Mouse (Mus musculus): ENCODE data around the gene Arsb. TPM values are rescaled to one million over a fixed set of nuclear protein-coding genes. Genes with fewer than 3 reads are reported as not detected.

Arsb gene
- polyA plus RNA-seq, 1 experiment from 2014 or later = 7.0 TPM

- DNase-seq (ENCODE audit: low spot score) (no peak), ATAC-seq (ENCODE audit: low FRiP score) (no peak)
- Histone ChIP-seq H3K4me3 (ENCODE audit: low read depth, low read length) (no peak overlapping the region), H3K36me3 (ENCODE audit: control insufficient read depth, insufficient read depth, low read length) (no peaks in the 10 kb centered on the region), H3K27ac (ENCODE audit: low read depth, low read length) (no peak overlapping the region), H3K4me1 (replicated peaks; ENCODE audit: control insufficient read depth, insufficient read depth, low read length) (no peaks in the 10 kb centered on the region), H3K27me3 (ENCODE audit: control insufficient read depth, insufficient read depth, low read length) (no peaks in the 10 kb centered on the region), H3K9me3 (ENCODE audit: control insufficient read depth, low read length) (no peaks in the 10 kb centered on the region), H3K9ac (ENCODE audit: low read depth, low read length) (no peak overlapping the region), H3K4me2 (replicated peaks; ENCODE audit: low read depth, low read length) (no peak overlapping the region)
- 80% methylated on average over 9 of the region's 9 CpGs for WGBS
Observed at GRCm38 (mm10) chr13:93924735-93925432, 153.5 kb downstream of the Arsb start.

- H3K27ac ChIP-seq (ENCODE audit: low read depth, low read length) = no peak overlapping the region
- WGBS = 62% methylated on average over 7 of the region's 7 CpGs
- no peaks in the 10 kb centered on the region for H3K36me3 ChIP-seq (ENCODE audit: control insufficient read depth, insufficient read depth, low read length)
- no peaks in the 10 kb centered on the region for H3K27me3 ChIP-seq (ENCODE audit: control insufficient read depth, insufficient read depth, low read length)
- no peaks in the 10 kb centered on the region for H3K9me3 ChIP-seq (ENCODE audit: control insufficient read depth, low read length)
- no peak overlapping the region for H3K4me2 ChIP-seq (replicated peaks; ENCODE audit: low read depth, low read length)
- ATAC-seq (ENCODE audit: low FRiP score) (no peak), DNase-seq (ENCODE audit: low spot score) (no peak)
- no peak overlapping the region for H3K9ac ChIP-seq (ENCODE audit: low read depth, low read length)
- H3K4me1 ChIP-seq (replicated peaks; ENCODE audit: control insufficient read depth, insufficient read depth, low read length) = no peaks in the 10 kb centered on the region
- no peak overlapping the region for H3K4me3 ChIP-seq (ENCODE audit: low read depth, low read length)
Observed at GRCm38 (mm10) chr13:93930561-93931340, 159.3 kb downstream of the Arsb start.

- no peak overlapping the region for H3K4me3 ChIP-seq (ENCODE audit: low read depth, low read length)
- H3K9me3 ChIP-seq (ENCODE audit: control insufficient read depth, low read length) = no peaks in the 10 kb centered on the region
- 91% methylated on average over 6 of the region's 6 CpGs for WGBS
- ATAC-seq (ENCODE audit: low FRiP score) (no peak), DNase-seq (ENCODE audit: low spot score) (no peak)
- H3K36me3 ChIP-seq (ENCODE audit: control insufficient read depth, insufficient read depth, low read length) = no peaks in the 10 kb centered on the region
- H3K4me2 ChIP-seq (replicated peaks; ENCODE audit: low read depth, low read length) = no peak overlapping the region
- H3K4me1 ChIP-seq (replicated peaks; ENCODE audit: control insufficient read depth, insufficient read depth, low read length) = peaks cover 2% of the 10 kb centered on the region; the same call in 1 of the 2 replicates
- H3K27ac ChIP-seq (ENCODE audit: low read depth, low read length) = no peak overlapping the region
- no peak overlapping the region for H3K9ac ChIP-seq (ENCODE audit: low read depth, low read length)
- H3K27me3 ChIP-seq (ENCODE audit: control insufficient read depth, insufficient read depth, low read length) = no peaks in the 10 kb centered on the region
Observed at GRCm38 (mm10) chr13:93936455-93936854, 165.0 kb downstream of the Arsb start.

- H3K36me3 ChIP-seq (ENCODE audit: control insufficient read depth, insufficient read depth, low read length) = no peaks in the 10 kb centered on the region
- H3K27ac ChIP-seq (ENCODE audit: low read depth, low read length) = no peak overlapping the region
- H3K4me1 ChIP-seq (replicated peaks; ENCODE audit: control insufficient read depth, insufficient read depth, low read length) = peaks cover 2% of the 10 kb centered on the region; the same call in 1 of the 2 replicates
- no peak for DNase-seq (ENCODE audit: low spot score)
- WGBS = 26% methylated on average over 2 of the region's 2 CpGs
- ATAC-seq (ENCODE audit: low FRiP score) = no peak
- no peaks in the 10 kb centered on the region for H3K27me3 ChIP-seq (ENCODE audit: control insufficient read depth, insufficient read depth, low read length)
- no peak overlapping the region for H3K9ac ChIP-seq (ENCODE audit: low read depth, low read length)
- no peak overlapping the region for H3K4me3 ChIP-seq (ENCODE audit: low read depth, low read length)
- H3K4me2 ChIP-seq (replicated peaks; ENCODE audit: low read depth, low read length) = no peak overlapping the region
- no peaks in the 10 kb centered on the region for H3K9me3 ChIP-seq (ENCODE audit: control insufficient read depth, low read length)
Observed at GRCm38 (mm10) chr13:93938118-93938517, 166.7 kb downstream of the Arsb start.

- Histone ChIP-seq H3K9me3 (ENCODE audit: control insufficient read depth, low read length) (no peaks in the 10 kb centered on the region), H3K27me3 (ENCODE audit: control insufficient read depth, insufficient read depth, low read length) (no peaks in the 10 kb centered on the region), H3K27ac (ENCODE audit: low read depth, low read length) (no peak overlapping the region), H3K4me1 (replicated peaks; ENCODE audit: control insufficient read depth, insufficient read depth, low read length) (peaks cover 2% of the 10 kb centered on the region; the same call in 1 of the 2 replicates), H3K9ac (ENCODE audit: low read depth, low read length) (no peak overlapping the region), H3K36me3 (ENCODE audit: control insufficient read depth, insufficient read depth, low read length) (no peaks in the 10 kb centered on the region), H3K4me2 (replicated peaks; ENCODE audit: low read depth, low read length) (no peak overlapping the region), H3K4me3 (ENCODE audit: low read depth, low read length) (no peak overlapping the region)
- ATAC-seq (ENCODE audit: low FRiP score) (no peak), DNase-seq (ENCODE audit: low spot score) (no peak)
- WGBS = 82% methylated on average over 6 of the region's 6 CpGs
Observed at GRCm38 (mm10) chr13:93939363-93940127, 168.1 kb downstream of the Arsb start.

GRCm38 (mm10) chr13:93940742-93941531 lies 169.5 kb downstream of the Arsb start:
- DNase-seq (ENCODE audit: low spot score) (no peak), ATAC-seq (ENCODE audit: low FRiP score) (no peak)
- Histone ChIP-seq H3K4me3 (ENCODE audit: low read depth, low read length) (no peak overlapping the region), H3K36me3 (ENCODE audit: control insufficient read depth, insufficient read depth, low read length) (no peaks in the 10 kb centered on the region), H3K27ac (ENCODE audit: low read depth, low read length) (no peak overlapping the region), H3K27me3 (ENCODE audit: control insufficient read depth, insufficient read depth, low read length) (no peaks in the 10 kb centered on the region), H3K4me2 (replicated peaks; ENCODE audit: low read depth, low read length) (no peak overlapping the region), H3K4me1 (replicated peaks; ENCODE audit: control insufficient read depth, insufficient read depth, low read length) (peaks cover 2% of the 10 kb centered on the region; the same call in 1 of the 2 replicates), H3K9ac (ENCODE audit: low read depth, low read length) (no peak overlapping the region), H3K9me3 (ENCODE audit: control insufficient read depth, low read length) (no peaks in the 10 kb centered on the region)
- WGBS = 69% methylated on average over 7 of the region's 7 CpGs

GRCm38 (mm10) chr13:93950996-93951395 lies 179.6 kb downstream of the Arsb start:
- Histone ChIP-seq H3K9me3 (ENCODE audit: control insufficient read depth, low read length) (no peaks in the 10 kb centered on the region), H3K9ac (ENCODE audit: low read depth, low read length) (no peak overlapping the region), H3K4me1 (replicated peaks; ENCODE audit: control insufficient read depth, insufficient read depth, low read length) (no peaks in the 10 kb centered on the region), H3K4me3 (ENCODE audit: low read depth, low read length) (no peak overlapping the region), H3K4me2 (replicated peaks; ENCODE audit: low read depth, low read length) (no peak overlapping the region), H3K36me3 (ENCODE audit: control insufficient read depth, insufficient read depth, low read length) (no peaks in the 10 kb centered on the region), H3K27ac (ENCODE audit: low read depth, low read length) (no peak overlapping the region), H3K27me3 (ENCODE audit: control insufficient read depth, insufficient read depth, low read length) (no peaks in the 10 kb centered on the region)
- WGBS = 21% methylated on average over 9 of the region's 9 CpGs
- ATAC-seq (ENCODE audit: low FRiP score) (no peak), DNase-seq (ENCODE audit: low spot score) (no peak)

GRCm38 (mm10) chr13:93951555-93951954 lies 180.1 kb downstream of the Arsb start:
- no peak for ATAC-seq (ENCODE audit: low FRiP score)
- H3K4me2 ChIP-seq (replicated peaks; ENCODE audit: low read depth, low read length) = no peak overlapping the region
- no peaks in the 10 kb centered on the region for H3K9me3 ChIP-seq (ENCODE audit: control insufficient read depth, low read length)
- H3K4me1 ChIP-seq (replicated peaks; ENCODE audit: control insufficient read depth, insufficient read depth, low read length) = no peaks in the 10 kb centered on the region
- DNase-seq (ENCODE audit: low spot score) = no peak
- no peak overlapping the region for H3K27ac ChIP-seq (ENCODE audit: low read depth, low read length)
- H3K27me3 ChIP-seq (ENCODE audit: control insufficient read depth, insufficient read depth, low read length) = no peaks in the 10 kb centered on the region
- 64% methylated on average over 6 of the region's 6 CpGs for WGBS
- no peaks in the 10 kb centered on the region for H3K36me3 ChIP-seq (ENCODE audit: control insufficient read depth, insufficient read depth, low read length)
- no peak overlapping the region for H3K4me3 ChIP-seq (ENCODE audit: low read depth, low read length)
- no peak overlapping the region for H3K9ac ChIP-seq (ENCODE audit: low read depth, low read length)
